Mouse (Mus musculus): Measurements from ENCODE around the gene Kel. TPM values are rescaled to one million over a fixed set of nuclear protein-coding genes. Genes with fewer than 3 reads are reported as not detected.

The Kel gene
- polyA plus RNA-seq, 1 experiment from 2014 or later = 5.7 TPM

GRCm38 (mm10) chr6:41692200-41692599 lies 11.9 kb downstream of the Kel start:
- ATAC-seq (ENCODE audit: insufficient number of reproducible peaks, insufficient read depth, low FRiP score, low TSS enrichment, low read depth) = no peak
- Histone ChIP-seq H3K27me3 (no peaks in the 10 kb centered on the region), H3K36me3 (no peaks in the 10 kb centered on the region), H3K27ac (no peak overlapping the region), H3K9me3 (no peaks in the 10 kb centered on the region), H3K4me2 (no peak overlapping the region), H3K9ac (replicated peaks) (no peak overlapping the region), H3K4me1 (replicated peaks) (no peaks in the 10 kb centered on the region), H3K4me3 (replicated peaks) (no peak overlapping the region)

DNA sequence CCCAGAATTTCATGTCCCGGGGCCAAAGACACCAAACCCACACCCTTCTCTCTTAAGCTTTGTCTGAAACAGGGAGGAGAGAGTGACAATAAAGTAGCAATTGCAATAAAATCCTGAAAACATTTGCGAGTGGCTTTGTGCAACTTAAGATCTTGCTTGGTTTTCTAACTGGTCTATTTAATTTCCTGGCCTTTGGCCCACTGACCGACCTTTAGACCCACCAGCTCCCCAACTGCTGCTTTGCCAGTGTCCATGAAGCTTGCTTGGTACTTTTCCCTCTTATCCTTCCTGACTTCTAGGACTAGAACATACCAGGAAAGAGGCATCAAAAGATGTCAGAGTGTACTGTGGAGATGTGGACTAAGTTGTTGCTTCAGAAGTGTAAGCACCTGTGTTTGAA lies 18.5 kb downstream of the Kel start:
- Histone ChIP-seq H3K4me1 (replicated peaks) (no peaks in the 10 kb centered on the region), H3K9ac (replicated peaks) (no peak overlapping the region), H3K9me3 (no peaks in the 10 kb centered on the region), H3K27me3 (no peaks in the 10 kb centered on the region), H3K4me2 (no peak overlapping the region), H3K36me3 (no peaks in the 10 kb centered on the region), H3K27ac (no peak overlapping the region), H3K4me3 (replicated peaks) (no peak overlapping the region)
- ATAC-seq (ENCODE audit: insufficient number of reproducible peaks, insufficient read depth, low FRiP score, low TSS enrichment, low read depth) = no peak
- 83% methylated on average over 3 of the region's 3 CpGs for WGBS

DNA sequence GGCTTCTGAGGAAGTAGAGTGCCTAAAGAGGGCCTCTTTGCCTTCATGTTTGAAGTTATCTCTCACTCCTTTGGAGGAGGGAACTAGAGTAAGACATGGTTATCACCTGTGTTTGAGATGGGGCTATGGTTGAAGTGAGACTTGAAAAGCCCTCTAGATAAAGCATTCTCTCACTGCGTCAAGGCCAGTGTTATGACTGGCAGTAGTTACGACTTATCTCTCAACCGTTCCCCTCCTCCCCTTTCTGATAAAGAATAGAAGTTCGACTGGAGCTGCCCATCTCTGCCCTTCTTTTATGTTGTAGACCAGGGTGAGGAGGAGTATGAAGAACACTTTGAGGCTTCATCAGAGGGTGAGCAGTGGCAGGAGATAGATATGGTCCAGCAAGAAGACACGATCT lies 19.2 kb downstream of the Kel start:
- H3K9me3 ChIP-seq = no peaks in the 10 kb centered on the region
- no peak overlapping the region for H3K4me2 ChIP-seq
- no peaks in the 10 kb centered on the region for H3K4me1 ChIP-seq (replicated peaks)
- whole genome bisulfite sequencing = 85% methylated on average over 5 of the region's 5 CpGs
- no peak overlapping the region for H3K4me3 ChIP-seq (replicated peaks)
- no peaks in the 10 kb centered on the region for H3K36me3 ChIP-seq
- no peak for ATAC-seq (ENCODE audit: insufficient number of reproducible peaks, insufficient read depth, low FRiP score, low TSS enrichment, low read depth)
- H3K27me3 ChIP-seq = no peaks in the 10 kb centered on the region
- H3K27ac ChIP-seq = no peak overlapping the region
- H3K9ac ChIP-seq (replicated peaks) = no peak overlapping the region

- no peak within 1 kb of the TSS for H3K27ac ChIP-seq
- no peak within 1 kb of the TSS for H3K4me3 ChIP-seq (replicated peaks)
- no peaks in the 10 kb centered on the region for H3K36me3 ChIP-seq
- H3K9ac ChIP-seq (replicated peaks) = no peak within 1 kb of the TSS
- H3K4me2 ChIP-seq = no peak within 1 kb of the TSS
- ATAC-seq (ENCODE audit: insufficient number of reproducible peaks, insufficient read depth, low FRiP score, low TSS enrichment, low read depth) = no peak
- H3K4me1 ChIP-seq (replicated peaks) = no peaks in the 10 kb centered on the region
- WGBS = 86% methylated on average over 2 of the region's 2 CpGs
- H3K9me3 ChIP-seq = no peaks in the 10 kb centered on the region
- no peaks in the 10 kb centered on the region for H3K27me3 ChIP-seq
These were observed 20.0 kb downstream of the Kel start, which contains the start of gene Llcfc1 for GRCm38 (mm10) chr6:41684131-41684530. Llcfc1 (plus strand) TSS chr6:41684431.

DNA sequence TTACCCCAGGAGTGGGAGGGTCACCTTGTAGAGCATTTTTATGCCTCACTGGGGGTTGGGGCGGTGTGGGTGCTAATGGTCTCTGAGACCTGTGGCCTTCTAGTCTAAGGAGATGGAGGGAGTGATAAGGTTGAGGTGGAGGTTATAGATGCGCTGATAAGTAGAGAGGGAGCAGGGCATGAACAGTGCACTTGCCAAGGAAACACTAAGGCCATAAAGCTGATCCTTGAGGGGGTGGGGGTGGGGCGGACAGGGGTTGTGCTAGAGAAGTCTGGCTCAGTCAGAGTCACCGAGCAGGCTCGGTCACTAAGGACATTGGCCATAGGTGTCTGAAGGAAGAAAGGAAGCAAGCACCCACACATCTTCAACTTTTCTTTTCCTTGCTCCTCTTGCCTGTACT lies 22.5 kb downstream of the Kel start:
- no peak overlapping the region for H3K9ac ChIP-seq (replicated peaks)
- no peak overlapping the region for H3K4me2 ChIP-seq
- 67% methylated on average over 5 of the region's 5 CpGs for WGBS
- H3K36me3 ChIP-seq = no peaks in the 10 kb centered on the region
- no peak overlapping the region for H3K4me3 ChIP-seq (replicated peaks)
- H3K4me1 ChIP-seq (replicated peaks) = no peaks in the 10 kb centered on the region
- H3K9me3 ChIP-seq = no peaks in the 10 kb centered on the region
- H3K27me3 ChIP-seq = no peaks in the 10 kb centered on the region
- no peak overlapping the region for H3K27ac ChIP-seq
- ATAC-seq (ENCODE audit: insufficient number of reproducible peaks, insufficient read depth, low FRiP score, low TSS enrichment, low read depth) = no peak

DNA sequence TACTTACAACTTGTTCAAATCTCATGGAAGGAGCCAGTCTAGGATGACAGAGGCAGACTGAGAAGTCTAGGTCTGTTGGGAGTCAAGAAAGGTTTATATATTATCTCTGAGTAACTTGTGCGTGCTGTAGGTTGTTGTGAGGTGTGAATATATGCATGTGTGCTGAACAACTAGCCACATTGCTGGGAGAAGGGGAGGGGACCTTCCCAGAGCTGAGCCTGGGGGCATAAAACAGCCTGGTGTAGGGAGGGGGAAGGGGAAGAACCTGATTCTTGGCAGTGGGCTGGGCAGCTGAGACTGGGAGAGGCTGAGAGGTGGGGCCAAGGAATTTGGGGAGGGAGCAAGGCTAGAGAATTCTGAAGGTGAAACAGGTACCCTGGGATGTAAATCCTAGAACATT lies 23.5 kb downstream of the Kel start, which contains the start of gene Trpv5:
Gene Trpv5 (minus strand): TSS at position 101 of the 400 bp plus-strand sequence.
- Histone ChIP-seq H3K4me2 (no peak within 1 kb of the TSS), H3K9ac (replicated peaks) (no peak within 1 kb of the TSS), H3K4me3 (replicated peaks) (no peak within 1 kb of the TSS), H3K36me3 (no peaks in the 10 kb centered on the region), H3K9me3 (no peaks in the 10 kb centered on the region), H3K4me1 (replicated peaks) (no peaks in the 10 kb centered on the region), H3K27ac (no peak within 1 kb of the TSS), H3K27me3 (no peaks in the 10 kb centered on the region)
- WGBS = 57% methylated on average over 1 of the region's 1 CpGs
- ATAC-seq (ENCODE audit: insufficient number of reproducible peaks, insufficient read depth, low FRiP score, low TSS enrichment, low read depth) = no peak

DNA sequence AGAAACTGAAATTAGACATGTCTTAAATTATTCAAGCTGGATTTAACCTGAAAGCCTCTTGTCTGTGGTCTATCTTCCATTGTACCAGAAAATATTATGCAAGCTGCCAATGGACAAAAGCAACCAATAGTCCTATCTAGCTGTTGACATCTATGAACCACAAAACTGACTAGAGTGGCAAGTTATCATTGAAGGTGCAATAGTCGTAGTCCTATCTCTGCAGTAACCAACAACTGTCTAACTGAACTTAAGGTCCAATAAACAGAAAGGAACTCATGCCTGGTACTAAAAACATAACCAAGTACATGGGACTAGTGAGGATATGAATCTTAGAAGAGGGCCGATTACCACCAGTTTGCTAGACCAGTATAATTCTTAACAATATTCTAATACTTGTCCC lies 27.6 kb downstream of the Kel start:
- Histone ChIP-seq H3K4me3 (replicated peaks) (no peak overlapping the region), H3K9ac (replicated peaks) (no peak overlapping the region), H3K27me3 (no peaks in the 10 kb centered on the region), H3K27ac (no peak overlapping the region), H3K4me1 (replicated peaks) (no peaks in the 10 kb centered on the region), H3K4me2 (no peak overlapping the region), H3K36me3 (no peaks in the 10 kb centered on the region), H3K9me3 (no peaks in the 10 kb centered on the region)
- WGBS = 91% methylated on average over 2 of the region's 2 CpGs
- ATAC-seq (ENCODE audit: insufficient number of reproducible peaks, insufficient read depth, low FRiP score, low TSS enrichment, low read depth) = no peak

DNA sequence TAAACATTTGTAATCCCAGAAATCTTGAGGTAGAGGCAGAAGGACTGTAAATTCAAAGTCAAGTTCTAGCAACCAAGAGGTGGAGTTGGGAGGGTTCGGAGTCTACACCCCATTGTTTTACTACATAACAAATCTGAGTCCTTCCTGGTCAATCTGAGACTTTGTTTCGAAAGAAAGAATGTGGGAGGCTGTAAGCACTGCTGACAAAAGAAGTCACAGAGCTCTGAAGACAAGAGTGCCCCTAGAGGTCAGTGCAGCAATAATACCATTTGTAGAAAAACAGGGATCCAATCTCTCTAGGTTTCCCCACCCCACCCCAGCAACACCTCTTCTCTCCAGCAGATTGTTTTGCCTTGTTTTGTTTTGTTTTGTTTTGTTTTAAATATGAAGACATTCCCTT lies 41.8 kb downstream of the Kel start:
- H3K4me3 ChIP-seq (replicated peaks) = no peak overlapping the region
- no peak overlapping the region for H3K27ac ChIP-seq
- no peaks in the 10 kb centered on the region for H3K27me3 ChIP-seq
- H3K36me3 ChIP-seq = no peaks in the 10 kb centered on the region
- no peak for ATAC-seq (ENCODE audit: insufficient number of reproducible peaks, insufficient read depth, low FRiP score, low TSS enrichment, low read depth)
- no peak overlapping the region for H3K4me2 ChIP-seq
- no peaks in the 10 kb centered on the region for H3K4me1 ChIP-seq (replicated peaks)
- WGBS = 49% methylated on average over 2 of the region's 2 CpGs
- no peaks in the 10 kb centered on the region for H3K9me3 ChIP-seq
- H3K9ac ChIP-seq (replicated peaks) = no peak overlapping the region

DNA sequence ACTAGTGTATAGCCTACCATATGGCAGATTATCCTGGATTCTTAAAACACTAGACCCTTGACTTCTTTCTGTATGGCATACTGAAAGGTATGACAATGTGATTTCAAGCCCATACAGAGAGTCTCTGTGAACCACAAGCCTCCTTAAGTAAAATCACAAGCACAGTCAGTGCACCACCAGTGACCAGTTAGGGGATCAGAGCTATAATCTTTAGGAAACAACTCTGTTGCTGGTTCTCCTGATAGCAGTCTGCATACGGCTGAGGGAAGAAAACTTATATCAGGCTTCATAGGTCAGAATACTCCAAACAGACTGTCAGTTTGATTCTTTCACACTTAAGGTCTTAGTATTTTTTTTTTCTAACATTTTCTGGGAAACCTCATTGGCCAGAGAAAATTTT lies 45.7 kb downstream of the Kel start:
- Histone ChIP-seq H3K4me1 (replicated peaks) (no peaks in the 10 kb centered on the region), H3K9ac (replicated peaks) (no peak overlapping the region), H3K4me2 (no peak overlapping the region), H3K27me3 (no peaks in the 10 kb centered on the region), H3K36me3 (no peaks in the 10 kb centered on the region), H3K9me3 (no peaks in the 10 kb centered on the region), H3K4me3 (replicated peaks) (no peak overlapping the region), H3K27ac (no peak overlapping the region)
- 73% methylated on average over 1 of the region's 1 CpGs for WGBS
- ATAC-seq (ENCODE audit: insufficient number of reproducible peaks, insufficient read depth, low FRiP score, low TSS enrichment, low read depth) = no peak

- Histone ChIP-seq H3K4me3 (replicated peaks) (no peak overlapping the region), H3K27ac (no peak overlapping the region), H3K27me3 (no peaks in the 10 kb centered on the region), H3K36me3 (no peaks in the 10 kb centered on the region), H3K9me3 (no peaks in the 10 kb centered on the region), H3K9ac (replicated peaks) (no peak overlapping the region), H3K4me1 (replicated peaks) (no peaks in the 10 kb centered on the region), H3K4me2 (no peak overlapping the region)
- ATAC-seq (ENCODE audit: insufficient number of reproducible peaks, insufficient read depth, low FRiP score, low TSS enrichment, low read depth) = no peak
- 84% methylated on average over 8 of the region's 8 CpGs for WGBS
These were observed 49.5 kb downstream of the Kel start for GRCm38 (mm10) chr6:41654648-41655047.

GRCm38 (mm10) chr6:41653173-41653572 lies 51.0 kb downstream of the Kel start:
- Histone ChIP-seq H3K4me3 (replicated peaks) (no peak overlapping the region), H3K27me3 (no peaks in the 10 kb centered on the region), H3K27ac (no peak overlapping the region), H3K9me3 (no peaks in the 10 kb centered on the region), H3K4me2 (no peak overlapping the region), H3K36me3 (no peaks in the 10 kb centered on the region), H3K4me1 (replicated peaks) (no peaks in the 10 kb centered on the region), H3K9ac (replicated peaks) (no peak overlapping the region)
- ATAC-seq (ENCODE audit: insufficient number of reproducible peaks, insufficient read depth, low FRiP score, low TSS enrichment, low read depth) = no peak
- 90% methylated on average over 5 of the region's 5 CpGs for WGBS

GRCm38 (mm10) chr6:41646672-41647071 lies 57.5 kb downstream of the Kel start:
- no peaks in the 10 kb centered on the region for H3K9me3 ChIP-seq
- H3K4me3 ChIP-seq (replicated peaks) = no peak overlapping the region
- H3K9ac ChIP-seq (replicated peaks) = no peak overlapping the region
- no peak overlapping the region for H3K4me2 ChIP-seq
- ATAC-seq (ENCODE audit: insufficient number of reproducible peaks, insufficient read depth, low FRiP score, low TSS enrichment, low read depth) = no peak
- no peaks in the 10 kb centered on the region for H3K4me1 ChIP-seq (replicated peaks)
- no peaks in the 10 kb centered on the region for H3K27me3 ChIP-seq
- H3K36me3 ChIP-seq = no peaks in the 10 kb centered on the region
- no peak overlapping the region for H3K27ac ChIP-seq
